Mouse (Mus musculus) urinary bladder, adult 18-20 months (tissue): Measurements from ENCODE around the gene Cyp3a11.
"Not testable (repeated sequence)": the region's sequence is repeated elsewhere in the genome, so short reads cannot be mapped to it uniquely, and the experiment has no call there.

Source experiments
- DNase-seq, 2 experiments: peaks; one replicate each; pipeline ENCODE4 v3.0.0; 2022; ENCODE audit warnings: low spot score in 2 of 2, mixed read lengths in 2 of 2

Cyp3a11 gene

GRCm38 (mm10) chr5:145879688-145880087 lies at the start of gene Cyp3a11:
TSS of gene Cyp3a11 (minus strand) at chr5:145879964.
- no peak for DNase-seq

GRCm38 (mm10) chr5:145912912-145913311 lies 33.1 kb upstream of the Cyp3a11 start:
- DNase-seq: no peak

- no peak for DNase-seq
Observed at GRCm38 (mm10) chr5:145911781-145912180, 32.0 kb upstream of the Cyp3a11 start.

GRCm38 (mm10) chr5:145906937-145907336 lies 27.2 kb upstream of the Cyp3a11 start:
- not testable (repeated sequence) for DNase-seq

- DNase-seq: no peak
Observed at GRCm38 (mm10) chr5:145904535-145904934, 24.8 kb upstream of the Cyp3a11 start.

- DNase-seq: no peak
Observed at GRCm38 (mm10) chr5:145903349-145903748, 23.6 kb upstream of the Cyp3a11 start.

GRCm38 (mm10) chr5:145900436-145900990 lies 20.7 kb upstream of the Cyp3a11 start:
- DNase-seq: no peak

- DNase-seq: no peak
Observed at GRCm38 (mm10) chr5:145897271-145897670, 17.5 kb upstream of the Cyp3a11 start.

GRCm38 (mm10) chr5:145881207-145881606 lies 1.4 kb upstream of the Cyp3a11 start:
- DNase-seq: no peak

GRCm38 (mm10) chr5:145867433-145867832 lies 12.3 kb downstream of the Cyp3a11 start:
- not testable (repeated sequence) for DNase-seq

- not testable (repeated sequence) for DNase-seq
Observed at GRCm38 (mm10) chr5:145805796-145806195, 74.0 kb downstream of the Cyp3a11 start, which contains the start of gene Cyp3a44. TSS of gene Cyp3a44 (minus strand) at chr5:145805874.
